ENCODE assay signal across 26 mouse cellular contexts in genomic region chr15:94480792-94481191, GRCm38 (mm10). TPM values are rescaled to one million over a fixed set of nuclear protein-coding genes. Genes with fewer than 3 reads are reported as not detected.
DNase-seq lines count a peak whose midpoint lies in the region; ATAC-seq lines count a peak whose summit lies in the region.
"Had no signal": no experiment of that assay in that cellular context is flagged by ENCODE, and none has a peak within 500 bp of the region (broad histone marks: within the 10 kb centered on the region; RNA-seq: fewer than 3 reads in every experiment).

No protein-coding gene starts in this region.

- no peak for DNase-seq in forebrain, embryonic 11.5 days (ENCODE audit: low spot score)
- DNase-seq in forebrain, embryonic 14.5 days (ENCODE audit: low spot score): no peak
- DNase-seq in gastrocnemius, postnatal 4 days (ENCODE audit: low spot score in 2 of 2): no peak
- no peak for DNase-seq in adrenal gland, adult (ENCODE audit: inconsistent age in 2 of 2, low spot score in 1 of 2)
- DNase-seq: adrenal gland, adult 2 months; adrenal gland, postnatal 10 days; adrenal gland, postnatal 25 days; B cell, adult 2 months; cerebellum, adult 11 months; cerebellum, adult 18-20 months; cerebellum, adult 8-10 months; cerebellum, adult 9-11 months; cerebellum, postnatal 14 days; cerebellum, postnatal 36 days; forebrain, postnatal 0 days had no signal

- H3K4me1 ChIP-seq in forebrain, embryonic 11.5 days (replicated peaks; ENCODE audit: control insufficient read depth, insufficient read depth, low read length): peaks cover 9% of the 10 kb centered on the region
- H3K4me1 ChIP-seq in forebrain, embryonic 14.5 days (ENCODE audit: control insufficient read depth, insufficient read depth, low read length): peaks cover 16% of the 10 kb centered on the region

- 92% methylated on average over 4 of the region's 4 CpGs for WGBS in forebrain, embryonic 11.5 days
- 95% methylated on average over 4 of the region's 4 CpGs for WGBS in forebrain, embryonic 14.5 days

- no peak for ATAC-seq in forebrain, embryonic 11.5 days (replicated peaks; ENCODE audit: low FRiP score)
- ATAC-seq in forebrain, embryonic 14.5 days: no peak
- ATAC-seq in common myeloid progenitor, adult 5-6 weeks (replicated peaks; ENCODE audit: low read depth, poor library complexity, severe bottlenecking): peak; percentile 16; the same call in 1 of the 2 replicates
- ATAC-seq in megakaryocyte-erythroid progenitor cell, adult 5-6 weeks (replicated peaks; ENCODE audit: low FRiP score, low TSS enrichment, poor library complexity, severe bottlenecking): peak; percentile 57
- ATAC-seq: activated CD4-positive, CD25-positive, alpha-beta regulatory T cell, adult 4 months; CD4-positive, CD25-positive, alpha-beta regulatory T cell, adult 4 months; forebrain, embryonic 15.5 days; forebrain, postnatal 0 days; Patski had no signal

- H3K27ac ChIP-seq in forebrain, embryonic 11.5 days (ENCODE audit: low read depth, low read length): 0 out of 2 replicates have a peak overlapping the region, but pooled peaks have one; percentile 48
- H3K27ac ChIP-seq in forebrain, embryonic 14.5 days (ENCODE audit: low read depth, low read length): no peak overlapping the region
- H3K27ac ChIP-seq: embryonic facial prominence, embryonic 10.5 days; forebrain, embryonic 15.5 days had no signal

- no peak overlapping the region for H3K4me2 ChIP-seq in forebrain, embryonic 11.5 days (ENCODE audit: low read depth, low read length, severe bottlenecking)
- no peak overlapping the region for H3K4me2 ChIP-seq in forebrain, embryonic 14.5 days (ENCODE audit: low read length)
- H3K4me2 ChIP-seq: embryonic facial prominence, embryonic 12.5 days; forebrain, embryonic 12.5 days; forebrain, embryonic 15.5 days had no signal

- no peak overlapping the region for H3K4me3 ChIP-seq in forebrain, embryonic 11.5 days (ENCODE audit: low read depth, low read length)
- no peak overlapping the region for H3K4me3 ChIP-seq in forebrain, embryonic 14.5 days (ENCODE audit: low read depth, low read length)
- H3K4me3 ChIP-seq: embryonic facial prominence, embryonic 10.5 days; embryonic facial prominence, embryonic 12.5 days; forebrain, embryonic 12.5 days; forebrain, embryonic 15.5 days had no signal

- H3K27me3 ChIP-seq in forebrain, embryonic 11.5 days (ENCODE audit: control insufficient read depth, insufficient read depth, low read length): no peaks in the 10 kb centered on the region
- H3K27me3 ChIP-seq in forebrain, embryonic 14.5 days (replicated peaks; ENCODE audit: control insufficient read depth, insufficient read depth, low read length): no peaks in the 10 kb centered on the region
- H3K27me3 ChIP-seq: CH12.LX; embryonic facial prominence, embryonic 12.5 days; forebrain, embryonic 12.5 days; forebrain, embryonic 15.5 days; Patski had no signal

- H3K9me3 ChIP-seq in forebrain, embryonic 11.5 days (ENCODE audit: control insufficient read depth, low read length): no peaks in the 10 kb centered on the region; the same call in 1 of the 2 replicates
- no peaks in the 10 kb centered on the region for H3K9me3 ChIP-seq in forebrain, embryonic 14.5 days (replicated peaks; ENCODE audit: control insufficient read depth, low read length)
- H3K9me3 ChIP-seq: embryonic facial prominence, embryonic 12.5 days; forebrain, embryonic 12.5 days; forebrain, embryonic 15.5 days had no signal

- no peak overlapping the region for H3K9ac ChIP-seq in forebrain, embryonic 11.5 days (ENCODE audit: low read length)
- H3K9ac ChIP-seq in forebrain, embryonic 14.5 days (ENCODE audit: low read length): no peak overlapping the region
- H3K9ac ChIP-seq: embryonic facial prominence, embryonic 12.5 days; forebrain, embryonic 12.5 days; forebrain, embryonic 15.5 days; forebrain, postnatal 0 days had no signal

- no peaks in the 10 kb centered on the region for H3K36me3 ChIP-seq in forebrain, embryonic 11.5 days (ENCODE audit: control insufficient read depth, insufficient read depth, low read length)
- no peaks in the 10 kb centered on the region for H3K36me3 ChIP-seq in forebrain, embryonic 14.5 days (ENCODE audit: control insufficient read depth, insufficient read depth, low read length)
- H3K36me3 ChIP-seq: embryonic facial prominence, embryonic 10.5 days; embryonic facial prominence, embryonic 12.5 days; forebrain, embryonic 12.5 days; forebrain, embryonic 15.5 days; G1E had no signal

RNA-seq across cellular contexts. Expression of gene Adamts20, which starts 15.6 kb away (rescaled TPM):
- polyA plus RNA-seq in forebrain, embryonic 11.5 days (2014; fragmentation: Nextera tagmentation; extraction: Ambion mirVana): 14.0 and 15.4 TPM in 2 replicates
- polyA plus RNA-seq in forebrain, embryonic 14.5 days (2014; fragmentation: Nextera tagmentation; extraction: Ambion mirVana): 2.3 and 2.5 TPM in 2 replicates
- total RNA-seq in common myeloid progenitor, adult 5-6 weeks (2017): 0.15 TPM in 1 of 2 replicates, not detected in the other
- total RNA-seq in megakaryocyte-erythroid progenitor cell, adult 5-6 weeks (2014; fragmentation: Nextera tagmentation): not detected in 2 replicates
- 0.19 TPM in 1 of 2 replicates, not detected in the other for total RNA-seq in megakaryocyte-erythroid progenitor cell, adult 5-6 weeks (2017)
- total RNA-seq in gastrocnemius, postnatal 4 days (2021): 10 to 100 TPM; 21.6 to 28.1 TPM
- polyA plus RNA-seq: CD4-positive, CD25-positive, alpha-beta regulatory T cell, adult 4 months; G1E had no signal

Comparison
In these comparisons a context has a peak if more than half of its experiments do, and no peak if none do; other contexts are left out.
1. ATAC-seq: peak in common myeloid progenitor, adult 5-6 weeks (single experiment) and megakaryocyte-erythroid progenitor cell, adult 5-6 weeks (single experiment); none in forebrain, embryonic 11.5 days (single experiment) and forebrain, embryonic 14.5 days (single experiment).
2. RNA of gene Adamts20, which starts 15.6 kb away (total RNA-seq): 21.6 to 28.1 TPM in gastrocnemius, postnatal 4 days; 0.15 TPM in common myeloid progenitor, adult 5-6 weeks and 0.19 TPM in megakaryocyte-erythroid progenitor cell, adult 5-6 weeks; every median in the first group is over 10 times any median in the second.